Comparison of ENCODE assay signal across 7 mouse cellular contexts in the genomic region with DNA sequence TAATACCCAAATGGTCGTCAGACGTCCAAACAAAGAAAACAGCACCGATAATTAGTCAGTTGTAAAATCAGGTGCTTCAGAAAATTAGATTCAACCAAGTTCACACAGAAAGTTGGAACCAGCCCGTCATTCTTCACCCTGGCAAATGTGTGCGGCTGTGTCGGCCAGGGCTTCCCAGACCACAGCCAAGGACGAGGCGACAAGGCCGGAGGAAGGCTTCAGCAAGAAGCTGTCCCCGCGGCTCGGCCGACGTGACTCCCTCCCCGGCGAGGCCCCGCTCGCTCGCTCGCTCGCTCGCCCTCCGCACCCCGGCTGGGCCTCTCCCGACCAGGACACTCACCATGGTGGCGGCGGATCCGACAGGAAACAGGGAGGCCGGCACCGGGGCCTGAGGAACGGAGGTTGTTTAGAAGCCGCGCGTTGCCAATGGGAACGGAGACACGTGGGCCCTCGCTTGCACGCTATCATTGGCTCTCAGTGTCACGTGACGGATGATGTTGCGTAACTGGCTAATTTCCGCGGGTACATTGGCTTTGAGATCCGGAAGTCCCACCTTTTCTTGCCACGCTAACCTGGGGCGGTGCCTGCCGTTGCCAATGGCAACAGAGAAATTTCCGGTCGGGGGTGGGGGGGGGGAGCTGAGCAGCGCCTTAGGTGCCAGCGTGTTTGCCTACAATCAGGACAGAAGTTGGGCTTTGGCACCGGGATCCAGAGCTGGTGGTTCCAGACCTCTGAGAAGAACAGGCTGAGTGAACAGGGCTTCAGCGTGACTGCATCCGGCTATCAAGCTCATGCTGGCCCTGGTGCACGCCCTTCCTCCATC. TPM values are rescaled to one million over a fixed set of nuclear protein-coding genes. Genes with fewer than 3 reads are reported as not detected.
DNase-seq lines count a peak whose midpoint lies in the region; ATAC-seq lines count a peak whose summit lies in the region.

A gene (minus strand): TSS at position 512 of the 823 bp plus-strand sequence.

- H3K4me3 ChIP-seq in intestine, embryonic 15.5 days (replicated peaks): peak within 1 kb of the TSS; percentile 85
- peak within 1 kb of the TSS; percentile 91 for H3K4me3 ChIP-seq in midbrain, embryonic 10.5 days

- peak; percentile 100 for ATAC-seq in intestine, embryonic 15.5 days

- H3K27ac ChIP-seq in intestine, embryonic 15.5 days: peak within 1 kb of the TSS; percentile 72
- peak within 1 kb of the TSS; percentile 83 for H3K27ac ChIP-seq in midbrain, embryonic 10.5 days (replicated peaks)

- peak; percentile 96 for DNase-seq in adrenal gland, adult 2 months
- peak; percentile 98 for DNase-seq in embryo, embryonic 11.5 days (ENCODE audit: low read depth, low spot score)
- peak; percentile 90 to 95 for DNase-seq in gastrocnemius, postnatal 36 days
- peak; percentile 98 to 99 for DNase-seq in left cerebral cortex, postnatal 25 days (ENCODE audit: low spot score in 2 of 2)
- peak; percentile 97 for DNase-seq in midbrain, embryonic 10.5 days (ENCODE audit: low spot score)
- peak; percentile 91 for DNase-seq in right cerebral cortex, postnatal 4 days

- H3K4me1 ChIP-seq in intestine, embryonic 15.5 days (replicated peaks): 0 out of 2 replicates have a peak, but pooled peaks cover 2% of the 10 kb centered on the region
- peaks cover 11% of the 10 kb centered on the region for H3K4me1 ChIP-seq in midbrain, embryonic 10.5 days

- H3K36me3 ChIP-seq in intestine, embryonic 15.5 days: no peaks in the 10 kb centered on the region
- H3K36me3 ChIP-seq in midbrain, embryonic 10.5 days: 0 out of 2 replicates have a peak, but pooled peaks cover 1% of the 10 kb centered on the region

- H3K9me3 ChIP-seq in intestine, embryonic 15.5 days: no peaks in the 10 kb centered on the region
- H3K9me3 ChIP-seq in midbrain, embryonic 10.5 days (replicated peaks): no peaks in the 10 kb centered on the region

- intact Hi-C loops in gastrocnemius, postnatal 36 days (cut with DNase I): no loop called here
- intact Hi-C loops in left cerebral cortex, postnatal 25 days (cut with DNase I): no loop called here

- H3K4me2 ChIP-seq in intestine, embryonic 15.5 days (replicated peaks): peak within 1 kb of the TSS; percentile 69

- peak within 1 kb of the TSS; percentile 78 for H3K9ac ChIP-seq in intestine, embryonic 15.5 days

- H3K27me3 ChIP-seq in intestine, embryonic 15.5 days (replicated peaks): no peaks in the 10 kb centered on the region
- no peaks in the 10 kb centered on the region for H3K27me3 ChIP-seq in midbrain, embryonic 10.5 days (ENCODE audit: low read depth, poor library complexity, severe bottlenecking)

- under 1% methylated on average over 55 of the region's 55 CpGs for WGBS in intestine, embryonic 15.5 days
- under 1% methylated on average over 55 of the region's 55 CpGs for WGBS in midbrain, embryonic 10.5 days

RNA-seq across cellular contexts. Expression of the gene that starts here (rescaled TPM):
- total RNA-seq in adrenal gland, adult 2 months (2021): 10 to 100 TPM; 44.7 to 55.5 TPM
- polyA plus RNA-seq in adrenal gland, adult 2 months (2012; rRNA removed): 0.74 and 1.1 TPM in 2 replicates
- 10 to 100 TPM; 16.3 to 20.4 TPM for total RNA-seq in gastrocnemius, postnatal 36 days (2021)
- polyA plus RNA-seq in intestine, embryonic 15.5 days (2015; fragmentation: Nextera tagmentation; extraction: Ambion mirVana): 41.1 and 47.1 TPM in 2 replicates
- total RNA-seq in left cerebral cortex, postnatal 25 days (2021): 10 to 100 TPM; 77.8 to 81.6 TPM
- 40.2 and 43.9 TPM in 2 replicates for polyA plus RNA-seq in midbrain, embryonic 10.5 days (2016; fragmentation: Nextera tagmentation; extraction: Ambion mirVana)

Comparison
In these comparisons a context has a peak if more than half of its experiments do, and no peak if none do; other contexts are left out.
1. Peak in every context shown above with its lines: DNase-seq, ATAC-seq, H3K4me3 ChIP-seq and H3K27ac ChIP-seq.
2. RNA of the gene that starts here (polyA plus RNA-seq): 41.1 to 47.1 TPM in intestine, embryonic 15.5 days and 40.2 to 43.9 TPM in midbrain, embryonic 10.5 days; 0.74 to 1.1 TPM in adrenal gland, adult 2 months; every median in the first group is over 10 times any median in the second.